ENCODE assay signal across 8 mouse cellular contexts in genomic region chr12:99952928-99953327, GRCm38 (mm10). TPM values are rescaled to one million over a fixed set of nuclear protein-coding genes. Genes with fewer than 3 reads are reported as not detected.
DNase-seq lines count a peak whose midpoint lies in the region; ATAC-seq lines count a peak whose summit lies in the region.

No protein-coding gene starts in this region.

- 50% methylated on average over 7 of the region's 7 CpGs for WGBS in forebrain, embryonic 11.5 days
- 50% methylated on average over 7 of the region's 7 CpGs for WGBS in forebrain, embryonic 12.5 days
- 55% methylated on average over 7 of the region's 7 CpGs for WGBS in embryonic facial prominence, embryonic 14.5 days

- no peaks in the 10 kb centered on the region for H3K9me3 ChIP-seq in forebrain, embryonic 11.5 days (ENCODE audit: control insufficient read depth, low read length)
- no peaks in the 10 kb centered on the region for H3K9me3 ChIP-seq in forebrain, embryonic 12.5 days
- no peaks in the 10 kb centered on the region for H3K9me3 ChIP-seq in embryonic facial prominence, embryonic 14.5 days (ENCODE audit: control insufficient read depth, low read length)

- H3K4me3 ChIP-seq in forebrain, embryonic 11.5 days (ENCODE audit: low read depth, low read length): no peak overlapping the region
- H3K4me3 ChIP-seq in forebrain, embryonic 12.5 days (replicated peaks): no peak overlapping the region
- no peak overlapping the region for H3K4me3 ChIP-seq in embryonic facial prominence, embryonic 14.5 days (ENCODE audit: low read depth, low read length)

- no peak overlapping the region for H3K27ac ChIP-seq in forebrain, embryonic 11.5 days (ENCODE audit: low read depth, low read length)
- H3K27ac ChIP-seq in forebrain, embryonic 12.5 days: no peak overlapping the region
- no peak overlapping the region for H3K27ac ChIP-seq in embryonic facial prominence, embryonic 14.5 days (replicated peaks; ENCODE audit: low read depth, low read length)

- H3K9ac ChIP-seq in forebrain, embryonic 11.5 days (ENCODE audit: low read length): no peak overlapping the region
- no peak overlapping the region for H3K9ac ChIP-seq in forebrain, embryonic 12.5 days
- H3K9ac ChIP-seq in embryonic facial prominence, embryonic 14.5 days (ENCODE audit: low read depth, low read length): no peak overlapping the region

- H3K4me1 ChIP-seq in forebrain, embryonic 11.5 days (replicated peaks; ENCODE audit: control insufficient read depth, insufficient read depth, low read length): no peaks in the 10 kb centered on the region; the same call in 1 of the 2 replicates
- H3K4me1 ChIP-seq in forebrain, embryonic 12.5 days: peaks cover 2% of the 10 kb centered on the region
- H3K4me1 ChIP-seq in embryonic facial prominence, embryonic 14.5 days (ENCODE audit: control insufficient read depth, insufficient read depth, low read length): no peaks in the 10 kb centered on the region

- no peaks in the 10 kb centered on the region for H3K27me3 ChIP-seq in forebrain, embryonic 11.5 days (ENCODE audit: control insufficient read depth, insufficient read depth, low read length)
- no peaks in the 10 kb centered on the region for H3K27me3 ChIP-seq in forebrain, embryonic 12.5 days
- no peaks in the 10 kb centered on the region for H3K27me3 ChIP-seq in embryonic facial prominence, embryonic 14.5 days (replicated peaks; ENCODE audit: control insufficient read depth, insufficient read depth, low read length)
- H3K27me3 ChIP-seq in splenic B cell, adult 2 months (ENCODE audit: control insufficient read depth, insufficient read depth, low read length, poor library complexity, severe bottlenecking): no peaks in the 10 kb centered on the region

- no peaks in the 10 kb centered on the region for H3K36me3 ChIP-seq in forebrain, embryonic 11.5 days (ENCODE audit: control insufficient read depth, insufficient read depth, low read length)
- peaks cover 10% of the 10 kb centered on the region for H3K36me3 ChIP-seq in forebrain, embryonic 12.5 days (replicated peaks)
- peaks cover 11% of the 10 kb centered on the region; the same call in 1 of the 2 replicates for H3K36me3 ChIP-seq in embryonic facial prominence, embryonic 14.5 days (ENCODE audit: control insufficient read depth, insufficient read depth, low read length)
- H3K36me3 ChIP-seq in splenic B cell, adult 2 months (ENCODE audit: control insufficient read depth, insufficient read depth, low read length, poor library complexity, severe bottlenecking): no peaks in the 10 kb centered on the region

- DNase-seq in forebrain, embryonic 11.5 days (ENCODE audit: low spot score): peak; percentile 70
- DNase-seq in thymus, postnatal 14 days: peak; percentile 33
- DNase-seq in thymus, postnatal 0 days (ENCODE audit: low spot score): no peak
- peak; percentile 31 for DNase-seq in embryonic facial prominence, embryonic 14.5 days (ENCODE audit: low spot score)
- DNase-seq in kidney, postnatal 4 days: peak; percentile 76 to 78
- peak; percentile 65 for DNase-seq in lung, postnatal 14 days
- peak; percentile 70 for DNase-seq in splenic B cell, adult 2 months (ENCODE audit: low read depth, low spot score)

- peak; percentile 44; the same call in 1 of the 2 replicates for ATAC-seq in forebrain, embryonic 11.5 days (replicated peaks; ENCODE audit: low FRiP score)
- ATAC-seq in forebrain, embryonic 12.5 days (ENCODE audit: low FRiP score): no peak
- no peak for ATAC-seq in embryonic facial prominence, embryonic 14.5 days (ENCODE audit: low read depth)

- H3K4me2 ChIP-seq in forebrain, embryonic 11.5 days (ENCODE audit: low read depth, low read length, severe bottlenecking): no peak overlapping the region
- H3K4me2 ChIP-seq in forebrain, embryonic 12.5 days: no peak overlapping the region
- H3K4me2 ChIP-seq in embryonic facial prominence, embryonic 14.5 days (ENCODE audit: low read depth, low read length): no peak overlapping the region

RNA-seq across cellular contexts. Expression of gene Kcnk13, which starts 11.4 kb away (rescaled TPM):
- polyA plus RNA-seq in forebrain, embryonic 11.5 days (2014; fragmentation: Nextera tagmentation; extraction: Ambion mirVana): 0.33 and 0.79 TPM in 2 replicates
- polyA plus RNA-seq in forebrain, embryonic 12.5 days (2016; fragmentation: Nextera tagmentation; extraction: Ambion mirVana): 0.31 and 0.42 TPM in 2 replicates
- 0.35 and 0.62 TPM in 2 replicates for polyA plus RNA-seq in thymus, postnatal 0 days (2015; fragmentation: Nextera tagmentation; extraction: Ambion mirVana)
- polyA plus RNA-seq in embryonic facial prominence, embryonic 14.5 days (2014; fragmentation: Nextera tagmentation; extraction: Ambion mirVana): 3.4 and 4.6 TPM in 2 replicates
